13 mouse cellular contexts compared by ENCODE assay signal in genomic region chr12:3852521-3852920, GRCm38 (mm10). TPM values are rescaled to one million over a fixed set of nuclear protein-coding genes. Genes with fewer than 3 reads are reported as not detected.
A peak's percentile ranks its signal among the peaks of the same experiment; 100 is the strongest.
DNase-seq lines count a peak whose midpoint lies in the region; ATAC-seq lines count a peak whose summit lies in the region.
"Had no signal": no experiment of that assay in that cellular context is flagged by ENCODE, and none has a peak within 500 bp of the region (broad histone marks: within the 10 kb centered on the region; RNA-seq: fewer than 3 reads in every experiment).

No protein-coding gene starts in this region.

- no peak overlapping the region for H3K4me2 ChIP-seq in embryonic facial prominence, embryonic 11.5 days (ENCODE audit: low read depth, low read length)
- H3K4me2 ChIP-seq: embryonic facial prominence, embryonic 12.5 days; hindbrain, embryonic 15.5 days; lung, embryonic 15.5 days; neural tube, embryonic 13.5 days; stomach, embryonic 15.5 days had no signal

- H3K9ac ChIP-seq in embryonic facial prominence, embryonic 11.5 days (replicated peaks; ENCODE audit: low read length): no peak overlapping the region
- H3K9ac ChIP-seq: embryonic facial prominence, embryonic 12.5 days; hindbrain, embryonic 15.5 days; lung, embryonic 15.5 days; neural tube, embryonic 13.5 days; stomach, embryonic 15.5 days had no signal

- H3K4me1 ChIP-seq in embryonic facial prominence, embryonic 11.5 days (ENCODE audit: control insufficient read depth, insufficient read depth, low read length): peaks cover 3% of the 10 kb centered on the region; the same call in 1 of the 2 replicates
- H3K4me1 ChIP-seq in embryonic facial prominence, embryonic 10.5 days: peaks cover 40% of the 10 kb centered on the region
- peaks cover 48% of the 10 kb centered on the region for H3K4me1 ChIP-seq in limb, embryonic 10.5 days

- WGBS in embryonic facial prominence, embryonic 11.5 days: 46% methylated on average over 5 of the region's 5 CpGs
- 46% methylated on average over 5 of the region's 5 CpGs for WGBS in embryonic facial prominence, embryonic 10.5 days
- 41% methylated on average over 5 of the region's 5 CpGs for whole genome bisulfite sequencing in limb, embryonic 10.5 days

- ATAC-seq in embryonic facial prominence, embryonic 11.5 days (replicated peaks; ENCODE audit: insufficient number of reproducible peaks, low FRiP score, low TSS enrichment, low read depth): no peak

- H3K9me3 ChIP-seq in embryonic facial prominence, embryonic 11.5 days (replicated peaks; ENCODE audit: control insufficient read depth, low read length): no peaks in the 10 kb centered on the region
- H3K9me3 ChIP-seq in embryonic facial prominence, embryonic 10.5 days: no peaks in the 10 kb centered on the region
- H3K9me3 ChIP-seq in limb, embryonic 10.5 days (replicated peaks): no peaks in the 10 kb centered on the region
- H3K9me3 ChIP-seq: embryonic facial prominence, embryonic 12.5 days; hindbrain, embryonic 15.5 days; lung, embryonic 15.5 days; neural tube, embryonic 13.5 days; stomach, embryonic 15.5 days had no signal

- DNase-seq in embryonic facial prominence, embryonic 11.5 days (ENCODE audit: low spot score): peak; percentile 17
- DNase-seq in embryonic facial prominence, embryonic 10.5 days (ENCODE audit: low spot score): no peak
- DNase-seq in lung, postnatal 36 days: peak; percentile 41
- DNase-seq in lung, postnatal 14 days: no peak
- peak; percentile 48 for DNase-seq in limb, embryonic 10.5 days (ENCODE audit: low spot score)
- peak; percentile 48 to 68 for DNase-seq in thymus, postnatal 10 days (ENCODE audit: low spot score in 2 of 2)
- DNase-seq in adrenal gland, adult 18-20 months (ENCODE audit: low spot score in 2 of 2): no peak
- DNase-seq in adrenal gland, postnatal 10 days: no peak

- no peaks in the 10 kb centered on the region for H3K27me3 ChIP-seq in embryonic facial prominence, embryonic 11.5 days (ENCODE audit: control insufficient read depth, insufficient read depth, low read length)
- peaks cover 43% of the 10 kb centered on the region for H3K27me3 ChIP-seq in embryonic facial prominence, embryonic 10.5 days (replicated peaks; ENCODE audit: low read depth, poor library complexity, severe bottlenecking)
- peaks cover 13% of the 10 kb centered on the region; the same call in 1 of the 2 replicates for H3K27me3 ChIP-seq in limb, embryonic 10.5 days (ENCODE audit: low read depth, poor library complexity, severe bottlenecking)
- H3K27me3 ChIP-seq: embryonic facial prominence, embryonic 12.5 days; hindbrain, embryonic 15.5 days; lung, embryonic 15.5 days; neural tube, embryonic 13.5 days; stomach, embryonic 15.5 days had no signal

- no peak overlapping the region for H3K4me3 ChIP-seq in embryonic facial prominence, embryonic 11.5 days (ENCODE audit: low read depth, low read length)
- no peak overlapping the region for H3K4me3 ChIP-seq in embryonic facial prominence, embryonic 10.5 days
- no peak overlapping the region for H3K4me3 ChIP-seq in limb, embryonic 10.5 days
- H3K4me3 ChIP-seq: embryonic facial prominence, embryonic 12.5 days; hindbrain, embryonic 15.5 days; lung, embryonic 15.5 days; neural tube, embryonic 13.5 days; stomach, embryonic 15.5 days had no signal

- H3K36me3 ChIP-seq in embryonic facial prominence, embryonic 11.5 days (replicated peaks; ENCODE audit: control insufficient read depth, insufficient read depth, low read depth, low read length): no peaks in the 10 kb centered on the region
- peaks cover 22% of the 10 kb centered on the region; the same call in 1 of the 2 replicates for H3K36me3 ChIP-seq in embryonic facial prominence, embryonic 10.5 days (replicated peaks)
- peaks cover 15% of the 10 kb centered on the region for H3K36me3 ChIP-seq in limb, embryonic 10.5 days

- no peak overlapping the region for H3K27ac ChIP-seq in embryonic facial prominence, embryonic 11.5 days (replicated peaks; ENCODE audit: low read depth, low read length)
- no peak overlapping the region for H3K27ac ChIP-seq in embryonic facial prominence, embryonic 10.5 days (replicated peaks)
- H3K27ac ChIP-seq in limb, embryonic 10.5 days: no peak overlapping the region
- H3K27ac ChIP-seq: embryonic facial prominence, embryonic 12.5 days; hindbrain, embryonic 15.5 days; lung, embryonic 15.5 days; neural tube, embryonic 13.5 days; stomach, embryonic 15.5 days had no signal

RNA-seq across cellular contexts. Expression of gene Dnmt3a, which starts 46.7 kb away (rescaled TPM):
- 69.5 and 80.9 TPM in 2 replicates for polyA plus RNA-seq in embryonic facial prominence, embryonic 11.5 days (2014; fragmentation: Nextera tagmentation; extraction: Ambion mirVana)
- 160 and 179 TPM in 2 replicates for polyA plus RNA-seq in embryonic facial prominence, embryonic 10.5 days (2016; fragmentation: Nextera tagmentation; extraction: Ambion mirVana)
- 221 and 298 TPM in 2 replicates for polyA plus RNA-seq in limb, embryonic 10.5 days (2016; fragmentation: Nextera tagmentation; extraction: Ambion mirVana)
- 10 to 100 TPM; 35.9 to 42.7 TPM for total RNA-seq in adrenal gland, adult 18-20 months (2021)
- total RNA-seq in adrenal gland, postnatal 10 days (2021): 100 to 1,000 TPM in 1 of 2 experiments, 10 to 100 TPM in 1; 98.7 to 133 TPM

Comparison
In these comparisons a context has a peak if more than half of its experiments do, and no peak if none do; other contexts are left out.
1. DNase-seq: peak in embryonic facial prominence, embryonic 11.5 days (single experiment), lung, postnatal 36 days (single experiment), limb, embryonic 10.5 days (single experiment) and thymus, postnatal 10 days (2 of 2); none in embryonic facial prominence, embryonic 10.5 days (single experiment), lung, postnatal 14 days (single experiment), adrenal gland, adult 18-20 months (0 of 2) and adrenal gland, postnatal 10 days (single experiment).